Mouse (Mus musculus) testis, postnatal 14 days (tissue): Measurements from ENCODE around the gene Rapgef3.

Source experiments
- DNase-seq: peaks from one replicate; pipeline ENCODE4 v3.0.0; 2021; ENCODE audit warnings: low spot score

The Rapgef3 gene

GRCm38 (mm10) chr15:97720026-97720675, 47.6 kb downstream of the Rapgef3 start:
- DNase-seq = no peak

DNA sequence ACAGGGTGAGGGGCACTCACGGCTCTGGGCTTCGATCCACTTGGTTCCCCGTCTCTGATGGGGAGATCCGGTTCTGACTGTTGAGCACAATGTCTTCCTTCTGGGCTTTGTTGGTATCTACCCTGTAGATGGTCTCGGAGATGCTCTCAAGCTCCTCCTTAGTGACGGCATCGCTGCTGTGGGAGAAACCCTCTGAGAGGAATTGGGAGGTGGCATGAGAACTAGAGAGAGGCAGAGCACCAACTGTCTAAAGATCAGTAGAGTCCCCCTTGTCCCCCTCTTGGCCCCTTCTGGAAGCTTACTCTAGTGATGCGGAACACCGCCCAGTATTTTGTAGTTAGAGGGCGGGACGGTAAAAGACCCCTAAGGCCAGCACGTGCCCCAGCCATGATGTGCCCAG, 48.3 kb downstream of the Rapgef3 start:
- no peak for DNase-seq

DNA sequence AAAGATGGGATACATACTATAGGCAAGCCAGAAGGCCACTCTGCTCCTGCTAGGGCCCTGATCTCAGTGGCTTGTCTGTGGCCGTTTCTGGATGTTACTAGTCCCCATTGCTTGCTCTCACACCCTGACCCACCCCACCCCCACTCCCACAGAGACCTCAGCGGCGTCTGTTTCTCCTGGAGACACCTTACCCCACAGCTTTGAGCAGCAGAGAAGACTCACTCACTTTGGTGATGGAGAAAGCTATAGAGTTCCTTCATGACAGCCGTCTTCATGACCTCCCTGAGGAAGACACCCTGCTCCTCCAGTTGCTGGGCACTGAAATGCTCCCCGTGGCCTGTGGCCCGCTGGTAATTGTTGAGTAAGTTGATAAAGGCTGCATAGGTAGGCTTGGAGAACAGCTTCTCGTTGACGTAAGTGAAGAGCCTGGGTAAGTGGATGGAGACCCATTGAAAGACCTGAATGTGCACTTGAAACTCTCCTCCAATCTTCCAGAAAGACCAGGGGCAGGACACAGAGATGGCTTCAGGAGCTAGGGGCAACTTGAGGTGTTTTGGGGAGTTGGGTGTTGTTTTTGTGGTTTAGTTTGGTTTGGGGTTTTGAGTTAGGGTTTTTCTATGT, 49.1 kb downstream of the Rapgef3 start:
- no peak for DNase-seq

DNA sequence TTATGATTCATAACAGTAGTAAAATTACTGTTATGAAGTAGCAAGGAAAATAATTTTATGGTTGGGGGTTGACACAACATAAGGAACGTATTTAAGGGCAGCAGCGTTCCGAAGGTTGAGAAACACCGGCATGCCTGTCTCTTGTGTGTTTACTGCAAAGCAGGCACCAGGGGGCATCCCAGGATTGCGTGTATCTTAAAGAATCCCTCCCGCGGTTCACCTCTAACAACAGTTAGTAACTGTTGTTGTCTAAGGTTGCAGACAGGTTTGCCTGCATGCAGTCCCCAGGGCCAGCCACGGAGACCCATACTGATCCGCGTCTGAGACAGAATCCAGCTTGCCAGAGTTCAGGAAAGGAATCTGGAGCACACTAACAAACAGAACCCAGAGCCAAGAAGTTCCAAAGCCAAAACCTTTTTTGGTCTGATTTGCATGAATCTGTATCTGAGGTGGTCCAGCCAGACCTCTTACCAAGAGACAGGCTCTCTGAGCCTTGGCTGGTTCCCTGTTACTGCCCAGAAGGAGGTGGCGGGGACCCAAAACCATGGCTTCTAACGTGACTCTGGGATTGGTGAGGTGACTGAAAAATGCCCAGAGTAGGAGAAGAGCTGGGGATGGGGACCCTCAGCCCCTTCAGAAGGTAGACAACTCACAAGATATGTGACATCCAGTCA, 49.8 kb downstream of the Rapgef3 start:
- peak; percentile 38 for DNase-seq

DNA sequence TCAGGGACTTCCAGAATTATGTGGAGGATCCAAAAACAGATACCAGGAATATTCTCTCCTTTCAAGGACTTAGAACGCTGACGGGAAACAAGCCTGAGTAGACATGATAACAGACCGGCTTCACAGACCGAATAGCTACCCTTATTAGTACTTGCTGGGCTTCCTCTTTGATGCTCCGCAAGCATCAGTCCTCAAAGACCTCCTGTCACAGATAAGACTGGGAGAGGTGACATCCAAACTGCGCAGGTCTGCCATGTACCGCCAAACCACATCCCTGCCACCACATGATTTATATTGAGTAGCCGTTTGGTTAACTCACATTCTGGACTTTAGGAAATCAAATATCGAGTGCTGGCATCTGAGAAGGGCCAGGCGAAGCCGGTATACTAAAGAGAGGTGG, 51.0 kb downstream of the Rapgef3 start:
- DNase-seq = no peak

- no peak for DNase-seq
Observed at GRCm38 (mm10) chr15:97715734-97716133, 52.0 kb downstream of the Rapgef3 start.

GRCm38 (mm10) chr15:97715083-97715482, 52.7 kb downstream of the Rapgef3 start:
- DNase-seq = no peak

DNA sequence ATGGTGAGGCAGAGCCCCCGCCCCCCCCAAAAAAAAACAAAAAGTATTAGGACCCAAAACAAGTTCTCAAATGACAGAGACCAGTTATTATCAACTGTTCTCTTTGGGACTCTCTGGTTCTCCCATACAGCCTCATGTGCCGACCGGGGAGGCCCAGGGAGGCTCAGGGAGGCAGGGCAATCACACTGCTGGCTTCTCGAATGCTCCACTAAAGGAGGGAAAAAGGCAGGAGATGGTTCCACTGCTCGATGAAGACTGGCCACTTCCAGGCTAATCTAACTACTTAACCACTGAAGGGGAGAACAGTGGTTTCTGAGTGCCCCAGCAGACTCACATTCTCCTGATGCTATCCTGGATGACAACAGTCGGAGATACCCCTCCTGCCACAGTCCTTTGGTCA, 55.2 kb downstream of the Rapgef3 start:
- DNase-seq = no peak

DNA sequence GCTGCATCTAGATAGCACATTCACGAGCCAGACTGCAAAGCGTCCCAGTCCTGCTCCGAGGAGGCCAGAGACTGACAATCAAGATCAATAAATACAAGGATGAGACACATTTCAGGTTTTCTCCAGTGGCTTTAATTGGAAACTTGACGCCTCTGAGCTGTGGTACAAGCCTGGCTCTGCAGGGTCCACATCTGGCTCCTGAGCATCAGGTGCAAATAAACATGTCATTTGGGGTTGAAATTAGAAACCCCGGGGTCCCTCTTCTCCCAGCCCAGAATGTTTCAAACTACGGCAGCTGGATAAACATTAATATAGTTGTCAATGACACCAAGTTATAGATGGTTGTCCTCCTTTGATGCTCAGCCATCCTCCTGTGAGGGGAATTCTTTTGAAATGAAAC, 56.9 kb downstream of the Rapgef3 start:
- no peak for DNase-seq

- DNase-seq = peak; percentile 86
Observed at GRCm38 (mm10) chr15:97705211-97706050, 62.3 kb downstream of the Rapgef3 start, which contains the start of gene Rpap3. Gene Rpap3 (minus strand): TSS chr15:97705825.

DNA sequence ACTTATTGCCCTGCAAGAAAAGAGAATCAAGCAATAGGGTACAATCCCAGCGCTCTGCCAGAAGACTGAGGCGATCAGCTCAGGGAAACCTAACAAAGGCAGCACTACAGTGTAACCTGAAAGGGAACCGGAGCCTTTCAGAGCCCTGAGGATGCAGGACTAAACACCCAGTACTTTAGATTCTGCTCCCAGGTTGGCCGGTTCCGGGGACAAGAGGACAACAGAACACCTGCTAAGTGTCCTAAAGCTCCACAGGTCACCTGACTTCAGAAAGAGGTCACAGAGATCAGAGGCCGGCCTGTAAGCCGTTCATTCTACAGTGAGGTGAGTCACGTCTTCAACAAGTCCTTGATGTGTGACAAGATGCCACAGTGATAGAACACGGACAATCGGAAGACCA, 71.2 kb downstream of the Rapgef3 start:
- no peak for DNase-seq
